Mouse (Mus musculus) testis, adult 2 months (tissue): ENCODE results near the gene Tprg. TPM values are rescaled to one million over a fixed set of nuclear protein-coding genes. Genes with fewer than 3 reads are reported as not detected.

Source experiments
- H3K27ac ChIP-seq: fragments of 200-500 bp; 2 replicates; pipeline ENCODE4 v1.5.1; 2012; ENCODE audit warnings: low read depth, low read length; ENCODE audit not compliant: control insufficient read depth, insufficient read depth
- H3K27me3 ChIP-seq: fragments of 200-500 bp; 2 replicates; pipeline ENCODE4 v1.6.1; 2012; ENCODE audit warnings: mild to moderate bottlenecking, low read length, moderate library complexity; ENCODE audit not compliant: control insufficient read depth, insufficient read depth
- H3K36me3 ChIP-seq: fragments of 200-500 bp; 2 replicates; pipeline ENCODE4 v1.6.1; 2012; ENCODE audit warnings: mild to moderate bottlenecking, low read length; ENCODE audit not compliant: control insufficient read depth, insufficient read depth
- H3K4me1 ChIP-seq: fragments of 200-500 bp; 2 replicates; pipeline ENCODE4 v1.6.1; 2012; ENCODE audit warnings: low read length; ENCODE audit not compliant: control insufficient read depth, insufficient read depth
- H3K4me3 ChIP-seq: fragments of 200-500 bp; 2 replicates; pipeline ENCODE4 v1.5.1; 2012; ENCODE audit warnings: low read depth, mild to moderate bottlenecking, low read length, moderate library complexity, mixed read lengths; ENCODE audit not compliant: control insufficient read depth
- CTCF ChIP-seq: fragments of 200-500 bp; IDR thresholded peaks from 2 replicates; pipeline ENCODE4 v1.5.1; 2012; ENCODE audit warnings: low read depth, mild to moderate bottlenecking, inconsistent platforms, low read length, moderate library complexity; ENCODE audit not compliant: control insufficient read depth, insufficient read depth, insufficient replicate concordance
- POLR2A ChIP-seq: fragments of 200-500 bp; IDR thresholded peaks from 2 replicates; pipeline ENCODE4 v1.6.1; 2012; ENCODE audit warnings: low read depth, mild to moderate bottlenecking, inconsistent platforms, low read length, moderate library complexity; ENCODE audit not compliant: control insufficient read depth
- polyA plus RNA-seq: library from polyadenylated mRNA; depleted of rRNA; stranded (reverse); fragments of >200 nt; gene quantifications from 2 replicates; pipeline ENCODE4 v1.2.3, GENCODE M21; 2012

The Tprg gene
- polyA plus RNA-seq, 1 experiment: not detected

DNA sequence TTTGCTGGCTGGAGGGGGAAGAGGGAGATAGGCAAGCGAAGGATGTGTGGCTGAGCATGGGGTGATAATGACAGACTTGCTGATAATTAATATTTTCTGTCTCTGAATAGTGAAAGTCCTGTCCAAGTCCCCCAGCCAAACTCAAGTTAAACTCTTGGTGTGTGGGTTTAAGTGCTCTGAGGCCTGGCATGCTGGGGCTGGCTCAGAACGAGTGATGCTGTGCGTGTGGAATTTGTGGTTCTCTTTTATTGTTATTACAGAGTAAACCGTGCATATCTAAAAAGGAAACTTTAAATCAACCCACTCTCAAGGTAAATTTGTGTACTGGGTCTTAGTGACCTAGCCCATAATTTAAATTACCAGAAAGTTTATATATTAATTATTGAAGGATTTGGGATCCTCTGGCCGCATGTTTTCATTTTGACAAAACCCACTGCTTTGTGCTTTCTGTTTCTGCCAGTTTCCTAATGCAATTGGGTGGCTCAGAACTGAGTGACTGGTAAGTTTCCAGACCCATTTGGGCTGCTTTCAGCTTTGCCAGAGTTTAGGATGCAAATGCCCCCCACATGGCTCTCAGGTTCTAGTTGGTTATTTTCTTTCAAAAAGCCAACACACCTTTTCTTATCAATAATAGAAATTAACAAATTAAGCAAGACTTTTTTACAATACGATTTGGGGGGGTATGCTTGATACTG is 99.0 kb downstream of the Tprg start:
- Histone ChIP-seq H3K4me3 (no peak overlapping the region), H3K36me3 (no peaks in the 10 kb centered on the region), H3K27me3 (no peaks in the 10 kb centered on the region), H3K4me1 (no peaks in the 10 kb centered on the region; the same call in 1 of the 2 replicates), H3K27ac (no peak overlapping the region)
- TF ChIP-seq CTCF (no peak), POLR2A (no peak)

DNA sequence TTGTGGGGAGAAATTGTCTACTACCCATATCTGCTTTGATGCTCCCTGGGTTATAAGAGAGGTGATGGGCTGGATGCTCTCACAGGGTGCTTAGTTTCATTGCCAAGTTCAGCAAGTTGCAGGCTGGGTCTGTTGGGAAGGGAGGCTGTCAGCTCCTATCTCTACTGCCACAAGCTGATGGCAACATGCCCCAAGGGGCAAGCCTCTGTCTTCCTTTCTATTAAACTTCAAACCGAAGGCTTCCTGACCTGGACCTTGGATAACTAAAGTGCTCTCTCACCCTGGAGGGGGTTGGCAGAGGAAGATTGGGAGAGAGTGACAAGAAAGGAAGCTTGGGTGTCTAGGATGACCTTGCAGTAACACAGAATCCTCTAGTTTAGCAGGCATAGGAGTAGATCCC is 108.1 kb downstream of the Tprg start:
- H3K4me1 ChIP-seq: no peaks in the 10 kb centered on the region
- H3K4me3 ChIP-seq: no peak overlapping the region
- H3K27me3 ChIP-seq: no peaks in the 10 kb centered on the region
- H3K27ac ChIP-seq: no peak overlapping the region
- no peaks in the 10 kb centered on the region for H3K36me3 ChIP-seq
- TF ChIP-seq POLR2A (no peak), CTCF (no peak)

DNA sequence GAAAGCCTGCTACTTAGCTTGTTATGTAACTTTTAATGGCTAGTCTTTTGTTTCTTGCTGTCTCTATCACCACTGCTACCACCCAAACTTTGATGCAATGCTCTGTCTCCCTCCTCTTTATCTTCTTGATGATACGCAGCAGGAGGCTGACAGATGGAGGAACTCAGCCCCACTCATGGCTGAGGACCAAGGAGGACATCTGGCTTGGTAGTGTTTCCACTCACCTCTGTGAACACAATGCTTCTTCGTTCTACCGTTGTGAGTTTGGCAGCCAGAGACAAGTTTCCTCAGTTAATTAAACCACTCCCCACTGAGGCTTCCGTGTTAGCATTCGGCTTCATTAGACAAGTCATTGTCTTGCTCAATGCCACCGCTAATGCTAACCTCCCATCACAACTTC is 117.5 kb downstream of the Tprg start:
- H3K4me3 ChIP-seq: no peak overlapping the region
- no peak for TF ChIP-seq CTCF
- no peak for TF ChIP-seq POLR2A
- no peaks in the 10 kb centered on the region for H3K4me1 ChIP-seq
- H3K36me3 ChIP-seq: no peaks in the 10 kb centered on the region
- no peak overlapping the region for H3K27ac ChIP-seq
- H3K27me3 ChIP-seq: no peaks in the 10 kb centered on the region

DNA sequence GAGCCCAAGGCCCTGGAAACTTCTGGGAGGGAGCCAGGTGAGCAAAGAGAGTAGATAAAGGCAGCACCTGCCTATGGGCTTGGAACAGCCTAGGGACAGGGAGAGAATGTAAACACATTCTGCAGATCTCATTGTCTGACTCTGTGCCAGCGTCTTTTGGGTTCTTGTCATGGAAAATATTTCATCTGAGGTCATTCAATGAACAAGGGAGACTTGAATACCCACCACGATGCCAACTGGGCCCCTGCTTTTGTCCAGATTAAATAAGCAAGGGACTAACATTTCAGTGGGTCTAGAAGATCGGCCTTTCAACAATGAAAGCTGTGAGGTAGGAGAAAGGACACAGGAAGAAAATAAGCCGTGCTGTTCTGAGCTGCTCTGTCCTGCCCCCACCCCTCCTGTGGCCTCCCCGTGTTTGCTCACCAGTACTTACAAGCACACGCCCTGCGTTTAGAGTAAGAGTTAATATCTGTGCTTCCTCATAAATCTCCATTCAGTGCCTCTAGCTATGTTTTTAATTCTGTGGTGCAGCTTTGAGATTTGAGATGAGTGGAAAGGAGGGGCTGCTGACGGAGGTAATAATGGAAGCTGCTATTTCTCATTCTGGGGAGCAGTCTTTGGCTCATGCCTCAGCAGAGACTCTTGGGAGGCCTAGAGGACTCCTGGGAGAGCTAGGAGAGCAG is 120.7 kb downstream of the Tprg start:
- Histone ChIP-seq H3K4me3 (no peak overlapping the region), H3K36me3 (no peaks in the 10 kb centered on the region), H3K27ac (no peak overlapping the region), H3K4me1 (no peaks in the 10 kb centered on the region), H3K27me3 (no peaks in the 10 kb centered on the region)
- no peak for TF ChIP-seq CTCF

DNA sequence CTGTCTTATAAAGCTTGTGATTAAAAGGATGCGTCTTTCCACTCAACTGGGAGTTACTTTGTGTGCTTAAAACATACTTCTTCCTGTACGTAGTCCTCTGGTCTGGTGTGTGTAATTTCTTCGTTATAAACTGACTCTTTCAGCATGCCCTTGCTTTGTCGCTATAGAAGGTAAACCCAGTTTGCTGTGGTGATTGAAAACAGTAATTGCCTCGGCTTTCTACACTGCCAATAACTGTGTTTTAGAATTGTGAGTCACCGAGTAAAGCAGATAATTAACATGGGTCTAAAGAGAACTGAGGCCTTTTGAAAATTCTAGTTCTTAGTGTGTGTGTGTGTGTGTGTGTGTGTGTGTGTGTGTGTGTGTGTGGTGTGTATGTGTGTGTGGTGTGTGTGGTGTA is 121.4 kb downstream of the Tprg start:
- Histone ChIP-seq H3K4me1 (no peaks in the 10 kb centered on the region), H3K4me3 (no peak overlapping the region), H3K36me3 (no peaks in the 10 kb centered on the region), H3K27ac (no peak overlapping the region), H3K27me3 (no peaks in the 10 kb centered on the region)
- TF ChIP-seq POLR2A (no peak), CTCF (no peak)

DNA sequence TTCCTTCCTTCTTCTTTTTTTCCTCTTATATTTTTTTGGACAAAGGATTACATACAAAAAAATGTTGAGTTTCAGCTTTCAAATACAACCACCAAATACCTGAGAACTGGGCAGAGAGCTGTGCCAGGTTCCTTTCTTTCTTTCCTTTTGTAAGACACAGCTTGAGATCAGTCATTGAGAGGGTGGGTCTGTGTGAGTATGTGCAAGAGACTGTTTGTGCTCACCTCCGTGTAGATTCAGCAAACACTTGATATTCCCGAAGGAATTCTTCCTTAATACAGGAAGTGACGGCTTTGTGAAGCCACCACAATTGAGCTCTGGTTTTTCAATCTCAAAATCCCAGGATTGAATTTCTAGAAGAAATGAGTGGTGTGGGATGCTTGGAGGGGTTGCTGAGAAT is 124.7 kb downstream of the Tprg start:
- no peaks in the 10 kb centered on the region for H3K27me3 ChIP-seq
- H3K4me3 ChIP-seq: no peak overlapping the region
- no peaks in the 10 kb centered on the region for H3K36me3 ChIP-seq
- no peak overlapping the region for H3K27ac ChIP-seq
- H3K4me1 ChIP-seq: no peaks in the 10 kb centered on the region
- TF ChIP-seq CTCF: no peak
- no peak for TF ChIP-seq POLR2A

DNA sequence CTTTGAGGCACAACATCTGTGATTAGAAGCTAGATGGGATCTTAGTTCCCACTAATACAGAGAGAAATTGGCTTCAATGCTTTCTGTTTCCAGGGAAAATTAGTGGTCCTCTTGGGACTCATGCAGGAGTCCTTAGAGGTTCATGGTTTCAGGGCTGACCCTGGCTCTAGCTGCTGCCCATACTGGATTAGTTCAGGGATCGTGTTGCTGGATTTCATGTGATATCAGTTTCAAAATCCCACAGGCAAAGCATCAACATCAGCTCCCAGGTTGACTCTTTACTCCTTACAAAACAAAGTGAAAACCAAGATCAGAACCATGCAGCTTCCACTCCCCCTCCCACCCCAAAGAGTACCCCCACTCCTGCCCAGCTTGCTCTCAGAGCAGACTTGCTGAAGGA is 127.3 kb downstream of the Tprg start:
- H3K4me1 ChIP-seq: no peaks in the 10 kb centered on the region
- no peak overlapping the region for H3K4me3 ChIP-seq
- no peak overlapping the region for H3K27ac ChIP-seq
- H3K36me3 ChIP-seq: no peaks in the 10 kb centered on the region
- no peaks in the 10 kb centered on the region for H3K27me3 ChIP-seq
- TF ChIP-seq POLR2A (no peak), CTCF (no peak)
